Mouse (Mus musculus): Measurements from ENCODE around the gene Hsf4.

Gene Hsf4

GRCm38 (mm10) chr8:105306146-105306691 lies 36.6 kb downstream of the Hsf4 start:
- DNase-seq, result no peak

- DNase-seq, result no peak
These were observed 38.1 kb downstream of the Hsf4 start for GRCm38 (mm10) chr8:105307670-105308069.

- no peak for DNase-seq
These were observed 38.8 kb downstream of the Hsf4 start for GRCm38 (mm10) chr8:105308428-105308827.

- DNase-seq, result no peak
These were observed 39.7 kb downstream of the Hsf4 start for GRCm38 (mm10) chr8:105309142-105309847.

GRCm38 (mm10) chr8:105310118-105310517 lies 40.5 kb downstream of the Hsf4 start:
- no peak for DNase-seq

- no peak for DNase-seq
These were observed 42.1 kb downstream of the Hsf4 start for GRCm38 (mm10) chr8:105311718-105312117.

- no peak for DNase-seq
These were observed 43.4 kb downstream of the Hsf4 start for GRCm38 (mm10) chr8:105312891-105313481.

- no peak for DNase-seq
These were observed 44.2 kb downstream of the Hsf4 start for GRCm38 (mm10) chr8:105313622-105314402.

GRCm38 (mm10) chr8:105315073-105315769 lies 45.6 kb downstream of the Hsf4 start:
- no peak for DNase-seq

GRCm38 (mm10) chr8:105317941-105318340 lies 48.3 kb downstream of the Hsf4 start:
- peak; percentile 70 for DNase-seq

- DNase-seq, result peak; percentile 58
These were observed 49.1 kb downstream of the Hsf4 start for GRCm38 (mm10) chr8:105318662-105319190.

GRCm38 (mm10) chr8:105323183-105323582 lies 53.6 kb downstream of the Hsf4 start:
- no peak for DNase-seq

Measured in lung, postnatal 10 days (tissue).